Mouse (Mus musculus) liver, adult 2 months (tissue): ENCODE measurements around the gene Cx3cr1. TPM values are rescaled to one million over a fixed set of nuclear protein-coding genes. Genes with fewer than 3 reads are reported as not detected.
"Not testable (repeated sequence)": the region's sequence is repeated elsewhere in the genome, so short reads cannot be mapped to it uniquely, and the experiment has no call there.

Source experiments
- DNase-seq: peaks from one replicate; pipeline ENCODE4 v3.0.0-alpha.2; 2011; ENCODE audit warnings: low read depth, low spot score; ENCODE audit errors: extremely low read depth
- H3K27ac ChIP-seq: fragments of 200-500 bp; replicated peaks from 2 replicates; pipeline ENCODE4 v1.5.1; 2012; ENCODE audit warnings: low read depth, mild to moderate bottlenecking, control low read depth, inconsistent platforms, low read length; ENCODE audit not compliant: insufficient read depth
- H3K27me3 ChIP-seq: fragments of 200-500 bp; 2 replicates; pipeline ENCODE4 v1.6.1; 2012; ENCODE audit warnings: mild to moderate bottlenecking, moderate library complexity, low read length, inconsistent platforms; ENCODE audit not compliant: control insufficient read depth, insufficient read depth
- H3K36me3 ChIP-seq: fragments of 200-500 bp; 2 replicates; pipeline ENCODE4 v1.6.1; 2012; ENCODE audit warnings: low read length, inconsistent platforms; ENCODE audit not compliant: control insufficient read depth, insufficient read depth
- H3K4me1 ChIP-seq: fragments of 200-500 bp; 2 replicates; pipeline ENCODE4 v1.6.1; 2011; ENCODE audit warnings: low read length; ENCODE audit not compliant: control insufficient read depth, insufficient read depth
- H3K4me3 ChIP-seq: fragments of 200-500 bp; 2 replicates; pipeline ENCODE4 v1.5.1; 2011; ENCODE audit warnings: low read depth, mild to moderate bottlenecking, control low read depth, low read length, moderate library complexity; ENCODE audit not compliant: insufficient read depth
- H3K79me2 ChIP-seq: fragments of 200-500 bp; 2 replicates; pipeline ENCODE4 v1.6.1; 2012; ENCODE audit warnings: inconsistent platforms, mild to moderate bottlenecking, low read length, moderate library complexity; ENCODE audit not compliant: control insufficient read depth, insufficient read depth
- H3K9ac ChIP-seq: fragments of 200-500 bp; 2 replicates; pipeline ENCODE4 v1.6.1; 2012; ENCODE audit warnings: low read depth, mild to moderate bottlenecking, control low read depth, inconsistent platforms, low read length
- CTCF ChIP-seq: fragments of 200-500 bp; IDR thresholded peaks from 2 replicates; pipeline ENCODE4 v1.5.1; 2011; ENCODE audit warnings: low read depth, low read length, control low read depth
- POLR2A ChIP-seq: fragments of 200-500 bp; IDR thresholded peaks from 2 replicates; pipeline ENCODE4 v1.6.1; 2011; ENCODE audit warnings: low read length, control low read depth; ENCODE audit not compliant: insufficient read depth; ENCODE audit errors: extremely low read depth
- WGBS: fragments of 180-500 bp; shearing (Covaris S2); methylation state at CpG from one replicate; pipeline ENCODE4 v1.1.7; 2018; 5-methylcytosine and 5-hydroxymethylcytosine counted together
- polyA plus RNA-seq: library from polyadenylated mRNA; depleted of rRNA; stranded (reverse); fragments of >200 nt; gene quantifications from 2 replicates; pipeline ENCODE4 v1.2.3, GENCODE M21; 2012
- total RNA-seq: library from RNA; depleted of rRNA; stranded (reverse); fragments of >200 nt; gene quantifications from 2 replicates; pipeline ENCODE4 v1.2.3, GENCODE M21; 2014

The Cx3cr1 gene
- total and polyA plus RNA-seq, 2 experiments: 0.09 to 0.39 TPM

- Histone ChIP-seq H3K9ac (no peak overlapping the region; the same call in 1 of the 2 replicates), H3K27ac (peak overlapping the region; percentile 93), H3K79me2 (0 out of 2 replicates have a peak, but pooled peaks cover 5% of the 10 kb centered on the region), H3K36me3 (no peaks in the 10 kb centered on the region), H3K4me1 (peaks cover 32% of the 10 kb centered on the region), H3K27me3 (no peaks in the 10 kb centered on the region), H3K4me3 (no peak overlapping the region)
- TF ChIP-seq POLR2A: no peak
- TF ChIP-seq CTCF: no peak
- 56% methylated on average over 11 of the region's 11 CpGs for WGBS
- DNase-seq: peak; percentile 60
Observed at GRCm38 (mm10) chr9:120013251-120013820, 56.3 kb downstream of the Cx3cr1 start.

- TF ChIP-seq CTCF (no peak), POLR2A (no peak)
- Histone ChIP-seq H3K27ac (peak overlapping the region; percentile 93), H3K79me2 (0 out of 2 replicates have a peak, but pooled peaks cover under 1% of the 10 kb centered on the region), H3K9ac (no peak overlapping the region), H3K27me3 (no peaks in the 10 kb centered on the region), H3K4me3 (no peak overlapping the region), H3K4me1 (peaks cover 32% of the 10 kb centered on the region), H3K36me3 (no peaks in the 10 kb centered on the region)
- DNase-seq: no peak
- WGBS: 86% methylated on average over 5 of the region's 5 CpGs
Observed at GRCm38 (mm10) chr9:120012781-120013180, 56.9 kb downstream of the Cx3cr1 start.

- H3K4me1 ChIP-seq: peaks cover 32% of the 10 kb centered on the region
- H3K4me3 ChIP-seq, DNase-seq, H3K27me3 ChIP-seq, H3K79me2 ChIP-seq, H3K36me3 ChIP-seq, H3K9ac ChIP-seq: not testable (repeated sequence)
- WGBS: 77% methylated on average over 6 of the region's 6 CpGs
- H3K27ac ChIP-seq: peak overlapping the region; percentile 24; the same call in 1 of the 2 replicates
Observed at GRCm38 (mm10) chr9:120012161-120012560, 57.5 kb downstream of the Cx3cr1 start.

- peak overlapping the region; percentile 29; the same call in 1 of the 2 replicates for H3K9ac ChIP-seq
- H3K4me1 ChIP-seq: peaks cover 29% of the 10 kb centered on the region
- no peaks in the 10 kb centered on the region for H3K36me3 ChIP-seq
- no peaks in the 10 kb centered on the region for H3K79me2 ChIP-seq
- H3K4me3 ChIP-seq: peak overlapping the region; percentile 33; the same call in 1 of the 2 replicates
- no peaks in the 10 kb centered on the region for H3K27me3 ChIP-seq
- peak overlapping the region; percentile 72 for H3K27ac ChIP-seq
- WGBS: under 1% methylated on average over 10 of the region's 10 CpGs
- peak; percentile 85 for DNase-seq
- TF ChIP-seq POLR2A (no peak), CTCF (peak; percentile 40; the same call in 1 of the 2 replicates)
Observed at GRCm38 (mm10) chr9:120011533-120011932, 58.1 kb downstream of the Cx3cr1 start.

- H3K9ac ChIP-seq: peak overlapping the region; percentile 35
- H3K27ac ChIP-seq: peak overlapping the region; percentile 85
Observed at GRCm38 (mm10) chr9:120010781-120011511, 58.7 kb downstream of the Cx3cr1 start.

GRCm38 (mm10) chr9:120009871-120010270 is 59.8 kb downstream of the Cx3cr1 start:
- WGBS: 30% methylated on average over 3 of the region's 3 CpGs
- Histone ChIP-seq H3K27ac (no peak overlapping the region), H3K4me3 (no peak overlapping the region), H3K4me1 (peaks cover 23% of the 10 kb centered on the region), H3K27me3 (no peaks in the 10 kb centered on the region), H3K36me3 (no peaks in the 10 kb centered on the region), H3K79me2 (no peaks in the 10 kb centered on the region), H3K9ac (no peak overlapping the region)
- TF ChIP-seq CTCF (no peak), POLR2A (no peak)
- peak; percentile 72 for DNase-seq

More at GRCm38 (mm10) chr9:120010781-120011511, 58.7 kb downstream of the Cx3cr1 start:
- Histone ChIP-seq H3K36me3 (no peaks in the 10 kb centered on the region), H3K4me1 (peaks cover 25% of the 10 kb centered on the region), H3K79me2 (no peaks in the 10 kb centered on the region), H3K4me3 (peak overlapping the region; percentile 33; the same call in 1 of the 2 replicates), H3K27me3 (no peaks in the 10 kb centered on the region)
- peak; percentile 82 for DNase-seq
- under 1% methylated on average over 56 of the region's 60 CpGs for WGBS
- no peak for TF ChIP-seq CTCF
- TF ChIP-seq POLR2A: no peak
